In genomic region chr11:97149995-97150410, GRCm38 (mm10) we compare ENCODE assay signal across 8 mouse cellular contexts. TPM values are rescaled to one million over a fixed set of nuclear protein-coding genes. Genes with fewer than 3 reads are reported as not detected.
DNase-seq lines count a peak whose midpoint lies in the region; ATAC-seq lines count a peak whose summit lies in the region.

No protein-coding gene starts in this region.

- H3K9ac ChIP-seq in midbrain, embryonic 15.5 days = peak overlapping the region; percentile 78

- peaks cover 29% of the 10 kb centered on the region for H3K4me1 ChIP-seq in midbrain, embryonic 15.5 days

- peak; percentile 24 for ATAC-seq in midbrain, embryonic 15.5 days (replicated peaks)

- WGBS in midbrain, embryonic 15.5 days = 5% methylated on average over 14 of the region's 14 CpGs

- peak overlapping the region; percentile 95 for H3K27ac ChIP-seq in midbrain, embryonic 15.5 days

- H3K27me3 ChIP-seq in midbrain, embryonic 15.5 days (replicated peaks) = no peaks in the 10 kb centered on the region

- peak; percentile 64 to 73 for DNase-seq in layer of hippocampus, postnatal 10 days (ENCODE audit: low spot score in 2 of 2)
- no peak for DNase-seq in layer of hippocampus, adult 9-10 months (ENCODE audit: low spot score)
- peak; percentile 78 to 82 for DNase-seq in cerebellum, postnatal 25 days
- DNase-seq in gastrocnemius, postnatal 25 days = peak; percentile 81
- DNase-seq in induced T-regulatory cell, adult 2 months (ENCODE audit: low read depth) = peak; percentile 60
- peak; percentile 69 for DNase-seq in liver
- peak; percentile 57 for DNase-seq in yolk sac, embryonic 10.5 days (ENCODE audit: low spot score)

- peak overlapping the region; percentile 75 for H3K4me3 ChIP-seq in midbrain, embryonic 15.5 days

- peaks cover 4% of the 10 kb centered on the region; the same call in 1 of the 2 replicates for H3K36me3 ChIP-seq in midbrain, embryonic 15.5 days (replicated peaks)

- H3K4me2 ChIP-seq in midbrain, embryonic 15.5 days = peak overlapping the region; percentile 78

- no peaks in the 10 kb centered on the region for H3K9me3 ChIP-seq in midbrain, embryonic 15.5 days

RNA-seq across cellular contexts. Expression of gene Tbkbp1, which starts 1.3 kb away (rescaled TPM):
- total RNA-seq in layer of hippocampus, postnatal 10 days (2021) = 10 to 100 TPM; 54.4 to 60.4 TPM
- total RNA-seq in gastrocnemius, postnatal 25 days (2021) = 1 to 10 TPM; 4.6 to 4.9 TPM
- polyA plus RNA-seq in midbrain, embryonic 15.5 days (2015; fragmentation: Nextera tagmentation; extraction: Ambion mirVana) = 11.7 and 12.1 TPM in 2 replicates

RNA-seq across cellular contexts. Expression of gene Tbx21, which starts 34.9 kb away (rescaled TPM):
- total RNA-seq in layer of hippocampus, postnatal 10 days (2021) = under 1 TPM; 0.18 TPM
- total RNA-seq in gastrocnemius, postnatal 25 days (2021) = under 1 TPM; 0.41 to 0.86 TPM
- 0.13 and 0.19 TPM in 2 replicates for polyA plus RNA-seq in midbrain, embryonic 15.5 days (2015; fragmentation: Nextera tagmentation; extraction: Ambion mirVana)

RNA-seq across cellular contexts. Expression of gene Kpnb1, which starts 37.7 kb away (rescaled TPM):
- total RNA-seq in layer of hippocampus, postnatal 10 days (2021) = 100 to 1,000 TPM; 125 to 136 TPM
- total RNA-seq in gastrocnemius, postnatal 25 days (2021) = 10 to 100 TPM; 48.9 to 53.5 TPM
- 33.8 and 34.6 TPM in 2 replicates for polyA plus RNA-seq in midbrain, embryonic 15.5 days (2015; fragmentation: Nextera tagmentation; extraction: Ambion mirVana)

Comparison
In these comparisons a context has a peak if more than half of its experiments do, and no peak if none do; other contexts are left out.
1. RNA of gene Tbkbp1, which starts 1.3 kb away (total RNA-seq): 54.4 to 60.4 TPM in layer of hippocampus, postnatal 10 days; 4.6 to 4.9 TPM in gastrocnemius, postnatal 25 days; every median in the first group is over 4 times any median in the second.